Mouse (Mus musculus) limb, embryonic 11.5 days (tissue): ENCODE results near the gene Nup210. TPM values are rescaled to one million over a fixed set of nuclear protein-coding genes. Genes with fewer than 3 reads are reported as not detected.

ENCODE experiments used
- ATAC-seq: fragments of 200-750 bp; cut with Nextera tagmentation; 2 replicates; pipeline ENCODE4 v1.8.0; 2017; ENCODE audit warnings: low read depth; ENCODE audit not compliant: insufficient number of reproducible peaks, low FRiP score, low TSS enrichment
- DNase-seq: peaks from one replicate; pipeline ENCODE4 v3.0.0-alpha.2; 2015; ENCODE audit warnings: low spot score
- H3K27ac ChIP-seq: fragments of 300-500 bp; sonication (generic); replicated peaks from 2 replicates; pipeline ENCODE4 v1.5.1; 2014; ENCODE audit warnings: low read depth, mild to moderate bottlenecking, low read length
- H3K27me3 ChIP-seq: fragments of 300-500 bp; sonication (generic); 2 replicates; pipeline ENCODE4 v1.6.1; 2014; ENCODE audit warnings: mild to moderate bottlenecking, low read length, mixed read lengths; ENCODE audit not compliant: control insufficient read depth, insufficient read depth
- H3K36me3 ChIP-seq: fragments of 300-500 bp; sonication (generic); 2 replicates; pipeline ENCODE4 v1.6.1; 2014; ENCODE audit warnings: mild to moderate bottlenecking, low read length, moderate library complexity, mixed read lengths; ENCODE audit not compliant: control insufficient read depth, insufficient read depth
- H3K4me1 ChIP-seq: fragments of 300-500 bp; sonication (generic); 2 replicates; pipeline ENCODE4 v1.6.1; 2014; ENCODE audit warnings: low read length, mixed read lengths; ENCODE audit not compliant: control insufficient read depth, insufficient read depth
- H3K4me2 ChIP-seq: fragments of 300-500 bp; sonication (generic); 2 replicates; pipeline ENCODE4 v1.6.1; 2014; ENCODE audit warnings: low read depth, mild to moderate bottlenecking, moderate library complexity; ENCODE audit not compliant: severe bottlenecking
- H3K4me3 ChIP-seq: fragments of 300-500 bp; sonication (generic); 2 replicates; pipeline ENCODE4 v1.5.1; 2014; ENCODE audit warnings: low read depth, low read length
- H3K9ac ChIP-seq: fragments of 300-500 bp; sonication (generic); 2 replicates; pipeline ENCODE4 v1.6.1; 2014; ENCODE audit warnings: mild to moderate bottlenecking, low read length
- H3K9me3 ChIP-seq: fragments of 300-500 bp; sonication (generic); 2 replicates; pipeline ENCODE4 v1.6.1; 2016; ENCODE audit warnings: low read length; ENCODE audit not compliant: control insufficient read depth
- WGBS: fragments of 180-500 bp; shearing (Covaris S2); extraction: QIAGEN DNeasy Blood & Tissue Kit; methylation state at CpG from one replicate; pipeline ENCODE4 v1.1.7; 2014; 5-methylcytosine and 5-hydroxymethylcytosine counted together
- polyA plus RNA-seq: library from polyadenylated mRNA; unstranded; fragments of >200 nt; fragmentation: Nextera tagmentation; extraction: Ambion mirVana; gene quantifications from 2 replicates; pipeline ENCODE4 v1.2.1, GENCODE M21; 2014

The Nup210 gene
- polyA plus RNA-seq, 1 experiment from 2014 or later, result 4.3 TPM

- Histone ChIP-seq H3K36me3 (no peaks in the 10 kb centered on the region), H3K9ac (no peak overlapping the region), H3K9me3 (no peaks in the 10 kb centered on the region), H3K4me3 (no peak overlapping the region), H3K27ac (no peak overlapping the region), H3K4me2 (no peak overlapping the region), H3K4me1 (peaks cover 5% of the 10 kb centered on the region), H3K27me3 (peaks cover 7% of the 10 kb centered on the region; the same call in 1 of the 2 replicates)
- WGBS, result 46% methylated on average over 3 of the region's 3 CpGs
- no peak for DNase-seq
- ATAC-seq, result no peak
These were observed 132.5 kb downstream of the Nup210 start for GRCm38 (mm10) chr6:90984101-90984500.

GRCm38 (mm10) chr6:90974279-90974678, 142.3 kb downstream of the Nup210 start:
- WGBS, result 94% methylated on average over 2 of the region's 2 CpGs
- H3K27ac ChIP-seq, result no peak overlapping the region
- ATAC-seq, result no peak
- H3K4me2 ChIP-seq, result no peak overlapping the region
- H3K4me1 ChIP-seq, result no peaks in the 10 kb centered on the region; the same call in 1 of the 2 replicates
- H3K4me3 ChIP-seq, result no peak overlapping the region
- H3K9me3 ChIP-seq, result no peaks in the 10 kb centered on the region
- H3K9ac ChIP-seq, result no peak overlapping the region
- no peaks in the 10 kb centered on the region for H3K36me3 ChIP-seq
- no peak for DNase-seq
- H3K27me3 ChIP-seq, result no peaks in the 10 kb centered on the region

GRCm38 (mm10) chr6:90969341-90969871, 147.2 kb downstream of the Nup210 start:
- Histone ChIP-seq H3K4me3 (no peak overlapping the region), H3K4me1 (no peaks in the 10 kb centered on the region; the same call in 1 of the 2 replicates), H3K27me3 (no peaks in the 10 kb centered on the region), H3K9ac (no peak overlapping the region), H3K27ac (no peak overlapping the region), H3K4me2 (no peak overlapping the region), H3K9me3 (no peaks in the 10 kb centered on the region), H3K36me3 (no peaks in the 10 kb centered on the region)
- ATAC-seq, result no peak
- DNase-seq, result no peak
- WGBS, result 58% methylated on average over 2 of the region's 2 CpGs

Other genes starting within 250 kb of the Nup210 start
- gene Iqsec1, start 128.1 kb downstream of the Nup210 start, polyA plus RNA-seq, result 8.5 TPM in 2 replicates
- gene Hdac11, start 39.8 kb upstream of the Nup210 start, polyA plus RNA-seq, result 13.8 and 14.3 TPM in 2 replicates
- 78.7 and 79.9 TPM in 2 replicates for gene Fbln2, start 95.6 kb upstream of the Nup210 start, polyA plus RNA-seq